Mouse (Mus musculus) gastrocnemius, postnatal 10 days (tissue): Measurements from ENCODE around the gene Hyal5. TPM values are rescaled to one million over a fixed set of nuclear protein-coding genes. Genes with fewer than 3 reads are reported as not detected.

ENCODE experiments used
- DNase-seq: peaks from one replicate; pipeline ENCODE4 v3.0.0; 2021; ENCODE audit warnings: mixed read lengths
- long read RNA-seq, 2 experiments: library from polyadenylated mRNA; stranded (forward); transcript quantifications; one replicate each; pipeline ENCODE4 v2.0.0; 2021
- total RNA-seq, 2 experiments: library from RNA; stranded (reverse); gene quantifications; 2 replicates each; pipeline ENCODE4 v1.2.3; 2021

Gene Hyal5
- total RNA-seq, result not detected
- long read RNA-seq, experiment 1, result 0 reads
- long read RNA-seq, experiment 2, result 0 reads

DNA sequence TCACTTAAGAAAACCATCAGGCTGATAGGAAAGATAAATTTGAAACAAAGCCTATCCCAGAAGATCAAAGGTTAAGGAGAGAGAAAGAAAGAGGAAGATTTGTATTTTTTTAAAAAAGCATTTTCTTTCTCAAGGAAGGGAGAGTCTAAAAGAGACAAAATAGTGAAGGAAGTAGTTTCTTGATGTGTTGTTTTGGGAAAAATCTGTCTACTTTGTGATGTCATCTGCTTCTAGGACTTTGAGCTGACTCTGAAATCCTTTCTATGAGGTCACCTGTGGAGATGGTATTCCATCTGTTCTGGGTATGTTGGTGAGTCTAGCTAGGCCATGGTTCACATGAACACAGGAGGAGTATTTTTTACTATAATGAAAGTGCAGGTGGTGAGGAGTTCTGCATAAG, at the start of gene Hyal5:
Gene Hyal5 (plus strand): TSS at position 301 of the 400 bp plus-strand sequence.
- DNase-seq, result no peak

DNA sequence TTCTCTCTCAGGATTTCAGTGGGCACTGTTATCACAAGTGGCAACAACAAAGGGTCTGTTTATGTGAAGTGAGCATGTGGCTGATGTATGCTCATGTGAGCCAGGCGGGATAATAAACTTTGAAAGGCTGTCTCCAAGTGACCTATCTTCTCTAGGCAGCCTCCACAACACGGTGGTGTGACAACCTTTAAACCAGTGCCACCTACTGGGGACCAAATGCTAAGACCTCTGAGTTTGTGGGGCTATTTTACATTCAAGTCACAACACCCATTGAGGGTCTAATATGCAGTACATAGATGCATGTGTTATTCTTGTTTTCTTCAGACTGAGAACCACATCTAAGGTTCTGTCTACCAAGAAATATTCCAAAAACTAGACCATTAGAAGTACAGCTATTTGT, 35.7 kb upstream of the Hyal5 start:
- no peak for DNase-seq

DNA sequence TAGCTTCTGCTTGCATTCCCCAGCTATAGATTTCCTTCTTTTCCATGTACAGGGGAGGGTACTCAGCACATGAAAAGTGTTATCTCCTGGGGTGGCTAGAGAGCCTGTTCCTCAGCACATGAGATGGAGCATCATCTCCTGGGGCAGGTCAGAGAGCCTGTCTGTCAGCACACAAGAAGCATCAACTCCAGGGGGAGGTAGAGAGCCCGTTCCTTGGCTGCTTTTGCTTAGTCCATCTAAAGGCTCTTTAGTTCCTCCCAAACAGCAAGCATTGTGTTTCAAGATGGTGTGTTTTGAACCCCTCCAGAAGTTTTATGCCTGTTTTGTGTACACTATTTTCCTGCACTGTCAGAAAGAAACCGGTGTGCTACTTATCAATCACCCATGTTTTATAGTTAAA, 2.5 kb downstream of the Hyal5 start:
- no peak for DNase-seq

DNA sequence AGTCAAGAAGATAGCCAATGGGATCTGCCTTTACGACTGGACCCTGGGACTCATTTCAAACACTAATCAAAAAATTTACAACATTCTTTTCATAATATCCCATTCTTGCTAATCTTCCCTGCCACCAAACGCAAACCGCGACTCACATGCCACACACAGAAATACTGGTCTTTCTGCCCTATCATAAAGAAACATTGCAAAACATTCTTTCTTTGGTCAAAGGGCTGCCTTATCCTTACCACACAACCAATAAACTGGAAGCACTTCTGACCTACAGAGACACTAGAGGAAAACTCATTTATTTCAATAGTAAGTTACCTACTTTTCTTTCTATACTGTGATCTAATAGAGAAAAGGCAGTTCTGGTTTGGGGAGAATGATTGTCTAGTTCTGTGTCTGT, 5.9 kb downstream of the Hyal5 start:
- DNase-seq, result no peak

DNA sequence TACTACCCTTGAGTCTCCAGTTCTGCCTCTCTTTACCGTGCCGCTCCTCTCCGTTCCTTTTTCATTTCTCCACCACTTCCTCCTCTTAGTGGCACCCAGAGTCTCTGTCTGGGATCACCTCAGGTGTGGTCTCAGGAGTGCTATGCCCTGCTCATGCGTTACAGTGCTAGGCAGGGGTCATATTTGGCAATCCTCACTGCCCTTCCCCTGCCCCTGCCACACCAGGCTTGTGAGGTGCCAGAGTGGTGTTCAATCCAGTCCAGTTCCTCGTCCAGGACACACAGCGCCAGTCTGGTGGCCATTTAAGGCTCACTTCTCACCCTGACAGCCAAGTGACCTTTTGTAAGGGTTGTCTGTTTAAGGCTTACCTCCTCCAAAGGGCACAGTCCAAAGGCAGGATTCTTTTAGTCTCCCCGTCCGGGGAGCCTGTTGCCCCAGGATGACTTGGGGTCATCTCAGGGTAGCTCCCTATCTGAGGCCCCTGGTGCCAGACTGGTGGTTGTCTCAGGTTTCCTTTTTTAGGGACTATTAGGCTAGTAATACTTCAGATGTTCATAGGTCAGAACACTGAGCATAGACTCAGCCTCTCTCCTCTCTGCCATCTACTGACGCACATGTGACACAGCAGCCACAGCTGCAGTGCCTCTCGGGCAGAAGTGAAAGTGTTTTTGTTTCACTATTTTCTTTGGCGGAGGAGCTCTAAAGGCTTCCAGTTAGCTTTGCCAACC, 36.5 kb downstream of the Hyal5 start:
- no peak for DNase-seq

DNA sequence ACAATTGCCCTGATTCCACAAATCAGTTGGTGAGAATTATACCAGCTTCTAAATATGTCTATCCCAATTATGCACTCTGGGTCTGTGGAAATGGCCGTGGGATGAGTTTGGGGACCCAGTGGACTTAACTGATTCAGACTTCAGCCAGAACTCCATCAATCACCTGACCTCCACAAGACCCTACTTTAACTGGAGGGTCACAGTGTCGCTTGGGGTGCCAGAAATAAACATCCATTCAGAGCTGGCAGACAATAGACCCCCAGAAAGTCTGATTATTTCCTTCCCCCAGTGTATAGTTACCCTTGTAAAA, 37.0 kb downstream of the Hyal5 start:
- no peak for DNase-seq

DNA sequence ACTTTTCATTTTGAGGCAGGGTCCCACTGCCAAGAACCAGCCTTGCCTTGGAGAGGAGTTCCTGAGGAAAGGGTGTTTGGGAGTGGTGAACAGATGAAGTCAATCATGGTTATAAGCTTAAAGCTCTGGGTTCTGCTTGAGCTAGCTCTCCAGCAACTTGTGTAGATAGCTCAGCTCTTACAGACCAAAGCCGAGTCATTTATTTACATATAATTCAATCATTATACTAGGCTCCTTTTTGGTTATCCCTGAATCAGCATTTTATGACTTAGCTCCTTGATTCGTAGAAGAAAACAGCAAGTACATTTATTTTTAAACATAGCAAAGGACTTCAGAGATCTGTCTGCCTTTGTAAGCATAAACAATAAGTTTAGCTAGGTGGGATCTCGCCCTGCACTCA, 47.3 kb downstream of the Hyal5 start:
- DNase-seq, result no peak

DNA sequence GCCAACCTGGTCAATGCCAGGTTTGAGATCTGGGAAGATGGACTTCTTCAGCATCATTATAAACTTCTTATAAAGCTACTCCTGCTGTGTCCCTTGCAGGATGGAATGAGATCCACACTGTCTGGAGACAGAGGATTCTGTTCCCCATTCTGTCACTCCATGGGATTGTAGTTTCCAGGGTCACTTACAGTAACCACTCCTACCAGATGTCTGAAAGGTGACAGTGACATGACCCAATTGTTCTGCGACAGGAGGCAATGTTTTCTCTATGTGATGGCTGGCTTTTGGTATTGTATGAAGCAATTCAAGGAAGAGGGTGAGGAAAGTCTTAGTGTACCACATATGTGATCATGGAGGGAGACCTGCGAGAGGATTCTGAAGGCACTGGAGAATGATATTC, 50.0 kb downstream of the Hyal5 start:
- no peak for DNase-seq

DNA sequence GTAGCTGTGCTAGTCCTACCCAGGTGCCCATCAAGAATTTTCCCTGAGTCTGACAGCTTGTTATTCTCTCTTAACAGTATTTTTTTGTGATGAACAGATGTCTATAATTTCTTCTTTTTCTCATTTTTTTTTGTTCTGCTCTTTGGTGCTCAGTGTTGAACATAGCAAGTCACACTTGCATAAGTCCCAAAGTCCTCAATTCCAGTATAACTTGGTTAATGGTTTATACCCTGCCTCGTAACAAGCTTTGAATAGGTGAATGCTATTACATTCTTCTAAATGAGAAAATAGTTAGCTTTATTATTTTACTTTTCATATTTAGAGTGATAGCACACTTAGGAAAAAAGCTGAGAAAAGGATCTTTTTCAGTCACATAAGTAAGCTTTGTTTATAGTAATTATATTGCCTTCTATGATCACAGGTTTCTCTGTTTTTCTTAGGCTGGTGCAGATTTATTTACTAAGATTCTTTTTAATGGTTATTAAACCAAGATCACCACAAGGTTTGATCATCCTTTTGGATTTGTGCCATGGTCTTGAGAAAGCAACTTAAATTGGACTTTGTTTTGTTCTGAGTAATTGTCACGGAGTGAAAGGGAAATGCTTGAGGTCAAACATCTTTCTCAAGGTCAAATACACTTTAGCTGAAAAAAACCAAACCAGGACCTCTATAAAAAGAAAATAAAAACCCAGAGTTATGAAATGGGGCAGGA, 52.4 kb downstream of the Hyal5 start:
- no peak for DNase-seq

DNA sequence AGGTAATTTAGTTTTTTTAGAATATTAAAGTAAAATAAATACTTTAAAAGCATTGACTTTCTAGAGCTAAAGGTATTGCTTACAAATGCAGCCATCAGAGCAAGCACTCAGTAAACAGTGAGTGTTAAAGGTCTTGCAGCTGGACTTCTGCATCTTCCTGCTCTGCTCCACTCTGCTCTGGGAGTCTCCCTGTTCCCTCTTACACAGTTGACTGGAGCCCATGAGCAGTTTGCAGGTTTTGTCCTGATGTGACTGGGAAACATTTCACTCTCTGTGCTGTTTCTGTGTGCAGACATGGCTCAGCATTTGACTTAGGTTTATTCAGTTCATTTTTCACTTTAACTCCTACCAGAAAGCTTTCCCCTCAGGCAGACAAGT, 52.9 kb downstream of the Hyal5 start:
- no peak for DNase-seq

DNA sequence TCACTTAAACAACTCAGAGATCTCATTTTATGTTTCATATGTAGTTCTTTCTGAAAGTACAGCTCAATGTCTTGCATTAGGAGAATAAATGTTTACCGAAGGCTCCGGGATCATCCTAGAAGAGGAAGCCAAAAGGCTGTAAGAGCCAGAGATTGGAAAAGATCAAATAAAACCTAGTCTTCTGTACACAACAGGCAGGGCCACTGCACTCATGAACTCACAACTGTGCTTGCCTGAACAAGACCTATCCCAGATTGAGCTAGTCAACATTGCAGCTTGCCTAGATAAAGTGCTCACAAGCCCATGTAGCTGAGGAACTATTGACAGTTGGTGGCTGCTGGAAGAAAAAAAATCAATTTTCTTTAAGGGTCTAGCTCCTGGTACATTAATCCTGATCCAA, 55.8 kb downstream of the Hyal5 start:
- no peak for DNase-seq

DNA sequence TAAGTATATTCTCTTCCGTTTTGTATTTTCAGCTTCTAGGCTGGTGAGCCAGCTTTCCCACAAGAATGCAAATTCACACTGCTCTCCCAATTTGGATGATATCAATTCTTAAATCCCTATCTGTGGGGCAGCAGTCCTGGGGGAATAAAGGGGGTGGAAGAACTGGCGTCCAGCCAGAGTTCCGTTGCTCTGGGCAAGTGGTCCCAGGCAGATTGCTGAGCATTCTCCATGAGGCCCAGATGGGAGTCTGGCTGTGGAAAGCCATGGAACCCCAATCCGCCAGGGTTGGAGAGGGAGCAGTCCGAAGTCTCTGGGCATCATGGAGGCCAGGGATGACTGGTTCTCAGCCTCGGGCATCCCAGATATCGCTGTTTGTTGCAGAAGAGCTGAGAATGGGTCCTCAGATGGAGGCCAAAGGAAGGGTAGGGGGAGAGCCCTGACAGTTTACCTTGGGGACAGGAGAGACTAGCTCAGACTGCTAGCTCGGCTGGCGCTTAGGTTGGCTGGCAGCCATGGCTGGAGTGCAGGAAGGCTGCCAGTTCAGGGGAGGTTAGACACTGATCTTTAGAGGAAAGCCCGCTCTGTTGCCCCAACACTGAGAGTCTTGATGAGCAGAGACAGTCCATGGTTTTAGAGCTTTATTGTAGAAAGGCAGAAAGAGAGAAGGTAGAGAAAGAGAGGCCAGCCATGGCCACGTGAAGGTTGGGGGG, 67.4 kb downstream of the Hyal5 start:
- DNase-seq, result peak; percentile 5

Other genes with a start within 250 kb of the Hyal5 start
- gene Wasl, start 193.0 kb upstream of the Hyal5 start, total RNA-seq, result 10 to 100 TPM; 19.0 to 26.3 TPM
- gene Hyal6, start 124.8 kb upstream of the Hyal5 start, total RNA-seq, result not detected
- not detected for gene Hyal4, start 109.7 kb upstream of the Hyal5 start, total RNA-seq
- gene Spam1, start 66.8 kb upstream of the Hyal5 start, total RNA-seq, result not detected
- gene Tmem229a, start 98.3 kb downstream of the Hyal5 start, total RNA-seq, result under 1 TPM; 0.59 TPM